Mouse (Mus musculus) bone marrow, adult 2 months (tissue): ENCODE data around the gene Tomm40l.
A peak's percentile ranks its signal among the peaks of the same experiment; 100 is the strongest.

Source experiments
- CTCF ChIP-seq: fragments of 200-500 bp; IDR thresholded peaks from 2 replicates; pipeline ENCODE4 v1.5.1; 2011; ENCODE audit warnings: low read length, control low read depth; ENCODE audit not compliant: control insufficient read depth, insufficient read depth
- POLR2A ChIP-seq: fragments of 200-500 bp; IDR thresholded peaks from 2 replicates; pipeline ENCODE4 v1.6.1; 2011; ENCODE audit warnings: low read depth, mild to moderate bottlenecking, control low read depth, low read length, borderline replicate concordance; ENCODE audit not compliant: control insufficient read depth

DNA sequence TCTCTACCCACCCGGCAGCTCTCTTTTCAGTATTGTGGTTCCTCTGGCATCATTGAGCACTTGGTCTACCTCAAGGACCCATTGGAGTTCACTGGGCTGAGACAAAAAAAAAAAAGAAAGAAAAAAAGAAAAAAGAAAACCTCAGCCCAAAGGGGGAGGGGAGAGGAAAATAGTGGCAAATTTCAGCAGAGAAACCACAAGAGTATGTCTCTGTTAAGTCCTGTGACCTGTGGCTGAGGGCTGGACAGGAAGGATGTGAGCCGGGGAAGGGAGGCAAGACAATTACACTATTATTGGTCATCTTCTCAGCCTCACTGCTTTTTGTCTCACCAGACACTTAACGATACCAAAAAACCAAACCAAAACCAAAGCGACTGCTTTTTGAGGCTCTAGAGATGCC is 9.5 kb upstream of the Tomm40l start:
- no peak for TF ChIP-seq CTCF
- 0 out of 2 replicates have a peak, but pooled peaks have one; percentile 9 for TF ChIP-seq POLR2A
